Mouse (Mus musculus) kidney, postnatal 0 days (tissue): ENCODE results near the gene Slc16a10. TPM values are rescaled to one million over a fixed set of nuclear protein-coding genes. Genes with fewer than 3 reads are reported as not detected.

Experiments
- ATAC-seq: fragments of 200-750 bp; cut with Nextera tagmentation; replicated peaks from 2 replicates; pipeline ENCODE4 v1.8.0; 2017; ENCODE audit warnings: low read depth, moderate number of reproducible peaks, moderate TSS enrichment, moderate library complexity; ENCODE audit not compliant: low FRiP score
- DNase-seq: peaks from one replicate; pipeline ENCODE4 v3.0.0-alpha.2; 2016; ENCODE audit warnings: low spot score
- H3K27ac ChIP-seq: fragments of 300-500 bp; sonication (generic); 2 replicates; pipeline ENCODE4 v1.5.1; 2014; ENCODE audit warnings: mild to moderate bottlenecking
- H3K27me3 ChIP-seq: fragments of 300-500 bp; sonication (generic); 2 replicates; pipeline ENCODE4 v1.6.1; 2014; ENCODE audit warnings: low read length, mixed read lengths; ENCODE audit not compliant: insufficient read depth
- H3K36me3 ChIP-seq: fragments of 300-500 bp; sonication (generic); 2 replicates; pipeline ENCODE4 v1.6.1; 2014; ENCODE audit warnings: low read length, mixed read lengths; ENCODE audit not compliant: insufficient read depth
- H3K4me1 ChIP-seq: fragments of 300-500 bp; sonication (generic); replicated peaks from 2 replicates; pipeline ENCODE4 v1.6.1; 2014; ENCODE audit warnings: antibody characterized with exemption, low read length, mixed read lengths; ENCODE audit not compliant: insufficient read depth
- H3K4me2 ChIP-seq: fragments of 300-500 bp; sonication (generic); 2 replicates; pipeline ENCODE4 v1.6.1; 2014; ENCODE audit warnings: mild to moderate bottlenecking, low read length, moderate library complexity, mixed read lengths
- H3K4me3 ChIP-seq: fragments of 300-500 bp; sonication (generic); replicated peaks from 2 replicates; pipeline ENCODE4 v1.5.1; 2014; ENCODE audit warnings: low read depth, low read length
- H3K9ac ChIP-seq: fragments of 300-500 bp; sonication (generic); 2 replicates; pipeline ENCODE4 v1.6.1; 2014; ENCODE audit warnings: low read depth, low read length
- H3K9me3 ChIP-seq: fragments of 300-500 bp; sonication (generic); replicated peaks from 2 replicates; pipeline ENCODE4 v1.6.1; 2016; ENCODE audit warnings: low read length, inconsistent platforms, mixed read lengths
- CTCF ChIP-seq: IDR thresholded peaks from 2 replicates; pipeline ENCODE4 v1.5.1; 2016; ENCODE audit warnings: antibody characterized with exemption, low read depth, mild to moderate bottlenecking, moderate library complexity
- WGBS: fragments of 180-500 bp; shearing (Covaris S2); extraction: QIAGEN DNeasy Blood & Tissue Kit; methylation state at CpG from one replicate; pipeline ENCODE4 v1.1.7; 2014; 5-methylcytosine and 5-hydroxymethylcytosine counted together
- polyA plus RNA-seq: library from polyadenylated mRNA; unstranded; fragments of >200 nt; fragmentation: Nextera tagmentation; extraction: Ambion mirVana; gene quantifications from 2 replicates; pipeline ENCODE4 v1.2.1, GENCODE M21; 2015

Slc16a10 gene
- polyA plus RNA-seq, 1 experiment from 2014 or later, result 10.0 TPM

DNA sequence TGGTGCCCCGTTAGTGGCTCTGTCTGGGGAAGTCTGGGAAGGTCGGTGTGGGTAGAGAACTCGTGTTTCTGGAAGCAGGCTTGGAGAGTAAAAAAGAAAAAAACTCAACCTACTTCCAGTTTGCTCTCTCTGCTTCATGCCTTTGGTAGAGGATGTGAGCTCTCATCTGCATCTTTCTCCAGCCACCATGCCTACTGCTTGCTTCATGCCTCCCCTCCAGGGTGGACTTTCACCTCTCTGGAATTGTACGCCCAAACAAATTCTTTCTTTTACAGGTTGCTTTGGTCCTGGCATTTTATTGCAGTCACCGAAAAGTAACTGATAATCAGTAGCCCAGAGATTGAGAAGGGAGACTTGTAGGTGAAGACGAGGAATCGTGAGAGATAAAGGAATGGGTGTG, 27.0 kb upstream of the Slc16a10 start:
- Histone ChIP-seq H3K4me3 (no peak overlapping the region), H3K27ac (no peak overlapping the region), H3K4me2 (no peak overlapping the region), H3K9me3 (no peaks in the 10 kb centered on the region), H3K9ac (no peak overlapping the region), H3K36me3 (no peaks in the 10 kb centered on the region), H3K4me1 (no peaks in the 10 kb centered on the region), H3K27me3 (no peaks in the 10 kb centered on the region)
- DNase-seq (no peak), ATAC-seq (no peak)
- no peak for TF ChIP-seq CTCF
- 86% methylated on average over 7 of the region's 7 CpGs for WGBS

DNA sequence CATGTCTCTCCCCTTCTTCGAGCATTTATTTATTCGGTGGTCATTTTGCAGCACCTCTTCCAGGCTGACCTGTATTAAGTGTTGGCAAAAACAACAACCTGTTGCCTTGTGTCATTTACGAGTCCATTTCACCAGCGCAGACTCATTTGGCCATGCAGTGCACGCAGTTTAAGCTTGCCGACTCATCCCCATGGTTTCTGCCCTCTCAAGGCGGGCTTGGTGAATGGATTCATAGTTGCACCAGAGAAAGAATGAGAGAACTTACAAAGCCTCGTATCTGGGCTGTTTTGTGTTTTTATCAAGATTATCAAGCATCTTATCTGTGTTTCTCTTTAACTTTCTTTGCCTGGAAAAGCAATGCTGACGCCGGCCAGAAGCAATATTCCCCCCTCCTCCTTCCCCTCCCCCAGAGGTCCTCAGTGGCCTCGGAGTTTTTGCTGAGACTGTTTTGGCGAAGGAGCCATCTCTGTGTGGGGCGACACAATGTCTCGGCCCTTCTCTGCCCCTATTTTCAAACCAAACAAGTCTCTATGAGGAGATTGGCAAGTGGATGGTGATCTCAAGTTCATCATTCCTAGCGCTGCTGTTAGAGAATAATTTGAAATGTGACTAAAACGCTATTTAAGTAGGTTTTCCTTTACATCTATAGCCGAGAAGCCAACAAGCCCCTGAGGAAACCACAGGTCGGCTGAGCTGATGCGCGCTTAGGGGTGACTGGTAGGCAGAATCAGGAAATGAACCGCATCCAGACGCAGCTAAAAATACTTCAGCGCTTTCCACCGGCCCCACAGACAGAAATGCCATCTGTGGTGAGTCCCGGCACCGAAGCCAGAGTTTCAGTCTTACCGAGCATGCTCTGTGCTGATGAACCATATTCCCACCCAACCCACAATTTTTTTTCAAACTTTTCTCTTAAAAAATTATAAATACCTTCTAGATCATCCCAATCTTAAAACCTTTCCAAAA, 22.6 kb upstream of the Slc16a10 start:
- 74% methylated on average over 27 of the region's 27 CpGs for WGBS
- H3K27ac ChIP-seq, result no peak overlapping the region
- no peak for DNase-seq
- no peaks in the 10 kb centered on the region for H3K36me3 ChIP-seq
- no peak for TF ChIP-seq CTCF
- no peaks in the 10 kb centered on the region for H3K4me1 ChIP-seq
- ATAC-seq, result no peak
- no peaks in the 10 kb centered on the region for H3K9me3 ChIP-seq
- no peak overlapping the region for H3K9ac ChIP-seq
- H3K4me3 ChIP-seq, result no peak overlapping the region
- no peaks in the 10 kb centered on the region for H3K27me3 ChIP-seq
- no peak overlapping the region for H3K4me2 ChIP-seq

DNA sequence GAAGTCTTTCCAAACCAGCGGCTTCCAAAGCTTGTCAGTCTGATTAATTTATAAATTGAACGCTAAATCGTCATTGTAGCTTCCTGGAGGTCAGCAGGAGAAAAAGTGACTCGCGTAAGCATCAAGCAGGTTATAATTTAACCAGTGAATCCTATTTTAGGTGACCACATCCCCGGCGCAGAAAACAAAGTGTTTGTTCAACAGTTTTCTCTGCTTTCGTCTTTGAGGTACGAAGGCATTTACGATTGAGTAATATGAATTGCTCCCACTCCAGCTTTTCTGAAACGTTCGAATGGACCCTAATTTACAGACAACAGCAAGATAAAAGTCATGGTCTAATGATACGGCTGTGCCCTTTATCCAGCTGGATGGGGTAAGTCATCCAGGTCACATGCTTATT, 21.9 kb upstream of the Slc16a10 start:
- WGBS, result 43% methylated on average over 13 of the region's 13 CpGs
- Histone ChIP-seq H3K4me1 (no peaks in the 10 kb centered on the region), H3K4me3 (no peak overlapping the region), H3K36me3 (no peaks in the 10 kb centered on the region), H3K4me2 (no peak overlapping the region), H3K9me3 (no peaks in the 10 kb centered on the region), H3K9ac (no peak overlapping the region), H3K27ac (no peak overlapping the region), H3K27me3 (no peaks in the 10 kb centered on the region)
- no peak for DNase-seq
- no peak for TF ChIP-seq CTCF
- no peak for ATAC-seq

GRCm38 (mm10) chr10:40163338-40163737, 21.3 kb upstream of the Slc16a10 start:
- WGBS, result 84% methylated on average over 8 of the region's 8 CpGs
- Histone ChIP-seq H3K9me3 (no peaks in the 10 kb centered on the region), H3K27me3 (no peaks in the 10 kb centered on the region), H3K4me2 (no peak overlapping the region), H3K4me3 (no peak overlapping the region), H3K4me1 (no peaks in the 10 kb centered on the region), H3K9ac (no peak overlapping the region), H3K36me3 (no peaks in the 10 kb centered on the region), H3K27ac (no peak overlapping the region)
- no peak for TF ChIP-seq CTCF
- DNase-seq (no peak), ATAC-seq (no peak)

GRCm38 (mm10) chr10:40161701-40162255, 19.7 kb upstream of the Slc16a10 start:
- DNase-seq, result no peak
- ATAC-seq, result no peak
- TF ChIP-seq CTCF, result no peak
- H3K27ac ChIP-seq, result no peak overlapping the region
- no peak overlapping the region for H3K4me2 ChIP-seq
- no peak overlapping the region for H3K4me3 ChIP-seq
- no peaks in the 10 kb centered on the region for H3K27me3 ChIP-seq
- no peak overlapping the region for H3K9ac ChIP-seq
- no peaks in the 10 kb centered on the region for H3K36me3 ChIP-seq
- H3K9me3 ChIP-seq, result no peaks in the 10 kb centered on the region
- no peaks in the 10 kb centered on the region for H3K4me1 ChIP-seq
- WGBS, result 85% methylated on average over 5 of the region's 5 CpGs

GRCm38 (mm10) chr10:40161236-40161635, 19.2 kb upstream of the Slc16a10 start:
- Histone ChIP-seq H3K4me2 (no peak overlapping the region), H3K9me3 (no peaks in the 10 kb centered on the region), H3K9ac (no peak overlapping the region), H3K4me1 (no peaks in the 10 kb centered on the region), H3K27ac (no peak overlapping the region), H3K36me3 (no peaks in the 10 kb centered on the region), H3K4me3 (no peak overlapping the region), H3K27me3 (no peaks in the 10 kb centered on the region)
- no peak for DNase-seq
- TF ChIP-seq CTCF, result no peak
- no peak for ATAC-seq
- WGBS, result 91% methylated on average over 2 of the region's 2 CpGs
